Mouse (Mus musculus): ENCODE measurements around the gene Fbxl3. TPM values are rescaled to one million over a fixed set of nuclear protein-coding genes. Genes with fewer than 3 reads are reported as not detected.

Fbxl3 gene
- total RNA-seq, 1 experiment, result 32.6 TPM

DNA sequence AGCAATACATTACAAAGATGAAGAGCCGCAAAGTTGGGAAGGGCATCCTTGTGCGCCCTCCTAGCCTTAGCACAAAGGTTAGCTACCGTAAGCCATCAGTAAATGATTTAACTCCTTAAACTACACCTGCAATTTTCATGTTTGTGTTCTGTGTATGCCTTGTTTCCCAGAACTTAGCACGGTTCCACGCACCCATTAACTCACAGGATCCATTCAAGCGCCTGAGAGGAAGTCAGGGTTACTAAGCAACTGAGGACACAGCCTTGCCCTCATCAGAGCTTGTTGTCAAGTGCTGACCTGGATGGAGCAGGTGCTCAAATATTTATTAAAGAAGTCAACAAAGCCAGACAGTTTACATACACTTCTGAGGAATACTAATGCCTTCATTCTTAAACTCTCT is 2.9 kb upstream of the Fbxl3 start:
- no peak for TF ChIP-seq ZNF384 (IDR thresholded peaks at IDR 0.05; ENCODE audit: low read depth, low read length)
- no peak for TF ChIP-seq HCFC1 (IDR thresholded peaks at IDR 0.05; ENCODE audit: borderline replicate concordance, insufficient read depth, low read length)
- TF ChIP-seq MAFK (IDR thresholded peaks at IDR 0.05; ENCODE audit: insufficient read depth, low read depth, low read length), result no peak
- no peak for TF ChIP-seq ZC3H11A (IDR thresholded peaks at IDR 0.05; ENCODE audit: borderline replicate concordance, low read depth, low read length)
- Histone ChIP-seq H3K27ac (ENCODE audit: insufficient read depth, low read depth, low read length, poor library complexity, severe bottlenecking) (no peak overlapping the region), H3K36me3 (ENCODE audit: control insufficient read depth, insufficient read depth, low read length, poor library complexity, severe bottlenecking) (no peaks in the 10 kb centered on the region), H3K9ac (ENCODE audit: insufficient read depth, low read depth, low read length, poor library complexity, severe bottlenecking) (no peak overlapping the region), H3K4me1 (ENCODE audit: control insufficient read depth in 2 of 2, insufficient read depth in 2 of 2, low read length in 2 of 2, poor library complexity in 1 of 2) (peaks cover 8 to 9% of the 10 kb centered on the region in 2 experiments; a peak in 3 of 4 replicates), H3K9me3 (ENCODE audit: control insufficient read depth, insufficient read depth, low read depth, low read length) (no peaks in the 10 kb centered on the region), H3K4me3 (ENCODE audit: insufficient read depth in 1 of 2, low read depth in 1 of 2, low read length in 2 of 2, poor library complexity in 1 of 2, severe bottlenecking in 1 of 2) (no peak overlapping the region)
- DNase-seq (ENCODE audit: low read depth, low spot score), result no peak
- in situ Hi-C loops (cut with MboI; ENCODE audit: low sequenced_read_pairs in 2 of 2, unreplicated experiment in 2 of 2), result no loop called here

DNA sequence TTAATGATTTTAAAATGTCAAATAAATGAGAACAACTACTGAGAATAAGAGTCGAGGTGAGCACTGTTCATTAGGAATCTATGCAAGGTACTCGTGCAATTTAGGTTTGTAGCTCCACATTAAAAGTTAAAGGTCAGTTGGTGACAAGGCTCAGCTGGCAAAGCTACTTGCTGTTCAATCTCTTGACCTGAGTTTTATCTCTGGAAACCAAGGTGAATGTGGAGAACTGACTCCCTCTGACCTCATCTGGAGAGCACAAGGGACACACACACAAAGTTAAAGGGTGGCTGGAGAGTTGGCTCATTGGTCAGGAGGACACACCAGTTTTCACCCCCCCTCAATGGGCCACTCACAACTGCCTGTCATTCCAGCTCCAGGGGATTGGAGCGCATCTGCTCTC is 1.8 kb upstream of the Fbxl3 start:
- H3K36me3 ChIP-seq (ENCODE audit: control insufficient read depth, insufficient read depth, low read length, poor library complexity, severe bottlenecking), result peaks cover 5% of the 10 kb centered on the region; the same call in 1 of the 2 replicates
- H3K27ac ChIP-seq (ENCODE audit: insufficient read depth, low read depth, low read length, poor library complexity, severe bottlenecking), result no peak overlapping the region
- H3K4me1 ChIP-seq (ENCODE audit: control insufficient read depth in 2 of 2, insufficient read depth in 2 of 2, low read length in 2 of 2, poor library complexity in 1 of 2), result peaks cover 8 to 11% of the 10 kb centered on the region in 2 experiments; a peak in 3 of 4 replicates
- H3K9me3 ChIP-seq (ENCODE audit: control insufficient read depth, insufficient read depth, low read depth, low read length), result no peaks in the 10 kb centered on the region
- DNase-seq (ENCODE audit: low read depth, low spot score), result no peak
- H3K9ac ChIP-seq (ENCODE audit: insufficient read depth, low read depth, low read length, poor library complexity, severe bottlenecking), result no peak overlapping the region
- H3K4me3 ChIP-seq (ENCODE audit: insufficient read depth in 1 of 2, low read depth in 1 of 2, low read length in 2 of 2, poor library complexity in 1 of 2, severe bottlenecking in 1 of 2), result no peak overlapping the region
- TF ChIP-seq HCFC1 (IDR thresholded peaks at IDR 0.05; ENCODE audit: borderline replicate concordance, insufficient read depth, low read length) (no peak), CHD2 (IDR thresholded peaks at IDR 0.05; ENCODE audit: low read depth, low read length) (no peak), ZC3H11A (IDR thresholded peaks at IDR 0.05; ENCODE audit: borderline replicate concordance, low read depth, low read length) (no peak), MAFK (IDR thresholded peaks at IDR 0.05; ENCODE audit: insufficient read depth, low read depth, low read length) (no peak)
- in situ Hi-C loops (cut with MboI; ENCODE audit: low sequenced_read_pairs in 2 of 2, unreplicated experiment in 2 of 2), result no loop called here

DNA sequence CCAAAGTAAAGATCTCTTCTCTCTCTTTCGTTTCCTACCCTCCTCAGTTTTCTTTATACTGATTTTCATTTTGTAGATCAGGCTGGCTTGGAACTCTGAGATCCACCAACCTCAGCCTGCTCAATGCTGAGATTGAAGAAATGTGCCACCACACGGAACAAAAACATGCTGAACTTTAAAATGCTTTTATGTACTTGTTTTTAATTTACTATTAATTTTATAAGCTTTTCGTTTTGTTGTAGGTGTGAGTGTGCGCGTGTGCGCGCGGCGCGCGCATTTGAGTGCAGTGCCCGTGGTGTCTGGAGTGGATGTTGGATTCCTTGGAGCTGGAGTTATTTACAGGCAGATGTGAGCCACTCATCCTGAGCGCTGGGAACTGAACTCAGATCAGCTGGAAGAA is 930 bp upstream of the Fbxl3 start:
- peaks cover 8 to 13% of the 10 kb centered on the region in 2 experiments; a peak in 3 of 4 replicates for H3K4me1 ChIP-seq (ENCODE audit: control insufficient read depth in 2 of 2, insufficient read depth in 2 of 2, low read length in 2 of 2, poor library complexity in 1 of 2)
- no peak for TF ChIP-seq CHD2 (IDR thresholded peaks at IDR 0.05; ENCODE audit: low read depth, low read length)
- no peak for TF ChIP-seq ZC3H11A (IDR thresholded peaks at IDR 0.05; ENCODE audit: borderline replicate concordance, low read depth, low read length)
- no peak for TF ChIP-seq MAFK (IDR thresholded peaks at IDR 0.05; ENCODE audit: insufficient read depth, low read depth, low read length)
- TF ChIP-seq ZNF384 (IDR thresholded peaks at IDR 0.05; ENCODE audit: low read depth, low read length), result no peak
- no peak for TF ChIP-seq HCFC1 (IDR thresholded peaks at IDR 0.05; ENCODE audit: borderline replicate concordance, insufficient read depth, low read length)
- peak overlapping the region in 1 of 2 experiments; percentile 66; a peak in 1 of 4 replicates for H3K4me3 ChIP-seq (ENCODE audit: insufficient read depth in 1 of 2, low read depth in 1 of 2, low read length in 2 of 2, poor library complexity in 1 of 2, severe bottlenecking in 1 of 2)
- no peak overlapping the region for H3K9ac ChIP-seq (ENCODE audit: insufficient read depth, low read depth, low read length, poor library complexity, severe bottlenecking)
- no peaks in the 10 kb centered on the region for H3K9me3 ChIP-seq (ENCODE audit: control insufficient read depth, insufficient read depth, low read depth, low read length)
- H3K36me3 ChIP-seq (ENCODE audit: control insufficient read depth, insufficient read depth, low read length, poor library complexity, severe bottlenecking), result peaks cover 5% of the 10 kb centered on the region; the same call in 1 of the 2 replicates
- no peak for DNase-seq (ENCODE audit: low read depth, low spot score)
- no peak overlapping the region for H3K27ac ChIP-seq (ENCODE audit: insufficient read depth, low read depth, low read length, poor library complexity, severe bottlenecking)
- in situ Hi-C loops (cut with MboI; ENCODE audit: low sequenced_read_pairs in 2 of 2, unreplicated experiment in 2 of 2), result no loop called here

DNA sequence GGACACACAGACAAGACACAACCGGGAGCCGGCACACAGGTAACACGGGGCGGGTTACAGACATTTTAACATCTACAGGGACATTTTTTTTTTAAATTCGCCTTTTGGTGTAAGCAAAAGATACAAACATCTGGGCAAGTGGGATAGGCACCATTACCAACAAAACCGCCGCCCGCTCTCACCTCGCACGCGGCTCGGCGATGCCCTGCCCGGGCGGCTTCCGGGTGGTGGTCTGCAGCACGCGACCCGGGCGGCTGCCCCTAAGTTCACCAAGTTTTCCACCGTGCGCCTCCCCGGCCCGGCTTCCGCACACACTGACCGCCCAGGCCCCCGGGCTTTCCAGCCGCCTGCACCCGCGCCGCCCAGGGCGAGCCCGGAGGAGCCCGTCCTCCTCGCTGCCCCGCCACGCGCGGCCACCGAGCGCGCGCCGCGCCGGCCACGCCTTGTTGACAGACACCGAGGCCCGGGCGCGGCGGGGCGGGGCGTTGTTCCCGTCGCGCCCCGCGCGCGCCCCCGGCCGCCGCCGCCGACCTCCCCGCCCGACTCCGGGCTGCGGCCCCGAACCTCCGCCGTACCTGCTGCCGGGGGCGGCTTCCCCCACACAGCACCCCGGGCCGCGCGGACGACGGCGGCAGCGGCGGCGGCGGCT is 655 bp downstream of the Fbxl3 start:
- Histone ChIP-seq H3K4me3 (ENCODE audit: insufficient read depth in 1 of 2, low read depth in 1 of 2, low read length in 2 of 2, poor library complexity in 1 of 2, severe bottlenecking in 1 of 2) (peak overlapping the region; percentile 77 to 96), H3K27ac (ENCODE audit: insufficient read depth, low read depth, low read length, poor library complexity, severe bottlenecking) (peak overlapping the region; percentile 92), H3K9ac (ENCODE audit: insufficient read depth, low read depth, low read length, poor library complexity, severe bottlenecking) (peak overlapping the region; percentile 88), H3K36me3 (ENCODE audit: control insufficient read depth, insufficient read depth, low read length, poor library complexity, severe bottlenecking) (peaks cover 6% of the 10 kb centered on the region; the same call in 1 of the 2 replicates), H3K9me3 (ENCODE audit: control insufficient read depth, insufficient read depth, low read depth, low read length) (no peaks in the 10 kb centered on the region), H3K4me1 (ENCODE audit: control insufficient read depth in 2 of 2, insufficient read depth in 2 of 2, low read length in 2 of 2, poor library complexity in 1 of 2) (peaks cover 9 to 16% of the 10 kb centered on the region in 2 experiments)
- TF ChIP-seq ZNF384 (IDR thresholded peaks at IDR 0.05; ENCODE audit: low read depth, low read length) (no peak), ZC3H11A (IDR thresholded peaks at IDR 0.05; ENCODE audit: borderline replicate concordance, low read depth, low read length) (no peak), MAFK (IDR thresholded peaks at IDR 0.05; ENCODE audit: insufficient read depth, low read depth, low read length) (no peak), HCFC1 (IDR thresholded peaks at IDR 0.05; ENCODE audit: borderline replicate concordance, insufficient read depth, low read length) (peak; percentile 54; the same call in 1 of the 2 replicates), CHD2 (IDR thresholded peaks at IDR 0.05; ENCODE audit: low read depth, low read length) (no peak)
- DNase-seq (ENCODE audit: low read depth, low spot score), result no peak
- in situ Hi-C loops (cut with MboI; ENCODE audit: low sequenced_read_pairs in 2 of 2, unreplicated experiment in 2 of 2), result no loop called here

All from ES-E14 (cell line).